In the genomic region with DNA sequence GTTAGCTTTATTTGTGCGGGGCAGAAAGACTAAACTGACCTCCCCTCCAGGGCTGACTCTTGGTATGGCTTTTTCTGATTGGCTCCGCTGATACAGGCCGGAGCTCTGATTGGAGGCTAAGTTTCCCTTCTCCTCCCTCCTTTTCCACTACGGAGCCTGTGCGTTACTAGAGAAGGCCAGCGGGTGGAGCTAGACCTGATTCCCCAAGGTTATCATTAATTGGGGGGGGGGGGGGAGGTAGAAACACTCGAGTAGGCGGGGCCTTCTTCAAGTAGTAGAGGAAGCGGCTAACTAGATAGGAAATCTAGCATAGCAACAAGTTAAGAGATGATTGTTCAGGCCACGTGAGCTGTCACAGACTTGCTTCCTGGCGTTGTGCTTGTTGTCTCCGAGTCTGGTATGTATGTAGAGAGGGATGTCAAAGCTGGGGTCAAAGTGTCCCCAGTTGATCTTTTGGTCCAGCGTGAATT, we compare ENCODE assay signal across 8 mouse cellular contexts. TPM values are rescaled to one million over a fixed set of nuclear protein-coding genes. Genes with fewer than 3 reads are reported as not detected.
A peak's percentile ranks its signal among the peaks of the same experiment; 100 is the strongest.
DNase-seq lines count a peak whose midpoint lies in the region; ATAC-seq and TF ChIP-seq lines count a peak whose summit lies in the region.

No protein-coding gene starts in this region.

- peak; percentile 100 for DNase-seq in MEL (ENCODE audit: low read depth, low spot score)
- DNase-seq in cerebellum, adult 11-12 months, result peak; percentile 73
- peak; percentile 83 for DNase-seq in forebrain, embryonic 14.5 days (ENCODE audit: low spot score)
- peak; percentile 79 for DNase-seq in heart, postnatal 25 days (ENCODE audit: low spot score)
- peak; percentile 92 for DNase-seq in layer of hippocampus, adult 11-12 months (ENCODE audit: low spot score)
- peak; percentile 89 for DNase-seq in liver, postnatal 0 days

- TF ChIP-seq RAD21 in MEL (IDR thresholded peaks at IDR 0.05; ENCODE audit: low read depth, low read length), result no peak

- WGBS in forebrain, embryonic 14.5 days, result under 1% methylated on average over 13 of the region's 13 CpGs
- 2% methylated on average over 13 of the region's 13 CpGs for WGBS in liver, postnatal 0 days (ENCODE audit: insufficient replicate concordance)
- WGBS in neural tube, embryonic 13.5 days, result under 1% methylated on average over 13 of the region's 13 CpGs

- H3K4me2 ChIP-seq in forebrain, embryonic 14.5 days (ENCODE audit: low read length), result peak overlapping the region; percentile 94
- H3K4me2 ChIP-seq in liver, postnatal 0 days (ENCODE audit: low read depth, low read length), result peak overlapping the region; percentile 98
- H3K4me2 ChIP-seq in neural tube, embryonic 13.5 days, result peak overlapping the region; percentile 75

- no peaks in the 10 kb centered on the region for H3K27me3 ChIP-seq in MEL (ENCODE audit: control insufficient read depth in 1 of 2, insufficient read depth in 2 of 2, low read length in 2 of 2)
- peaks cover 62% of the 10 kb centered on the region for H3K27me3 ChIP-seq in forebrain, embryonic 14.5 days (replicated peaks; ENCODE audit: control insufficient read depth, insufficient read depth, low read length)
- peaks cover 44% of the 10 kb centered on the region for H3K27me3 ChIP-seq in liver, postnatal 0 days (ENCODE audit: insufficient read depth, low read length)
- H3K27me3 ChIP-seq in neural tube, embryonic 13.5 days, result peaks cover 98% of the 10 kb centered on the region
- H3K27me3 ChIP-seq in testis, adult 2 months (ENCODE audit: control insufficient read depth, insufficient read depth, low read length), result no peaks in the 10 kb centered on the region; the same call in 1 of the 2 replicates

- TF ChIP-seq POLR2A in MEL (IDR thresholded peaks at IDR 0.05; ENCODE audit: control insufficient read depth in 1 of 2, insufficient read depth in 1 of 2, low read depth in 1 of 2, low read length in 2 of 2, poor library complexity in 1 of 2), result no peak
- TF ChIP-seq POLR2A in testis, adult 2 months (IDR thresholded peaks at IDR 0.05; ENCODE audit: control insufficient read depth, low read depth, low read length), result no peak

- H3K36me3 ChIP-seq in MEL (ENCODE audit: control insufficient read depth in 1 of 2, insufficient read depth in 2 of 2, low read length in 2 of 2), result peaks cover 0 to 17% of the 10 kb centered on the region in 2 experiments; a peak in 2 of 4 replicates
- no peaks in the 10 kb centered on the region for H3K36me3 ChIP-seq in forebrain, embryonic 14.5 days (ENCODE audit: control insufficient read depth, insufficient read depth, low read length)
- H3K36me3 ChIP-seq in liver, postnatal 0 days (replicated peaks; ENCODE audit: insufficient read depth, low read length), result peaks cover 23% of the 10 kb centered on the region
- H3K36me3 ChIP-seq in neural tube, embryonic 13.5 days, result no peaks in the 10 kb centered on the region
- H3K36me3 ChIP-seq in testis, adult 2 months (ENCODE audit: control insufficient read depth, insufficient read depth, low read length), result no peaks in the 10 kb centered on the region

- no peak for TF ChIP-seq EP300 in MEL (IDR thresholded peaks at IDR 0.05; ENCODE audit: low read depth in 1 of 2, low read length in 2 of 2)
- no peak for TF ChIP-seq EP300 in liver, postnatal 0 days (IDR thresholded peaks at IDR 0.05; ENCODE audit: low read depth)

- peak overlapping the region; percentile 55 to 64 for H3K4me3 ChIP-seq in MEL (ENCODE audit: control insufficient read depth in 1 of 2, insufficient read depth in 1 of 2, low read depth in 2 of 2, low read length in 2 of 2)
- peak overlapping the region; percentile 42 for H3K4me3 ChIP-seq in forebrain, embryonic 14.5 days (ENCODE audit: low read depth, low read length)
- peak overlapping the region; percentile 55 for H3K4me3 ChIP-seq in liver, postnatal 0 days (ENCODE audit: low read depth, low read length)
- peak overlapping the region; percentile 43 for H3K4me3 ChIP-seq in neural tube, embryonic 13.5 days
- H3K4me3 ChIP-seq in testis, adult 2 months (ENCODE audit: control insufficient read depth, low read depth, low read length), result peak overlapping the region; percentile 73

- ATAC-seq in forebrain, embryonic 14.5 days, result peak; percentile 47; the same call in 1 of the 2 replicates
- peak; percentile 73 for ATAC-seq in liver, postnatal 0 days
- peak; percentile 45 for ATAC-seq in neural tube, embryonic 13.5 days (ENCODE audit: low read depth)

- no peaks in the 10 kb centered on the region for H3K9me3 ChIP-seq in MEL (replicated peaks; ENCODE audit: insufficient read depth, low read length)
- H3K9me3 ChIP-seq in forebrain, embryonic 14.5 days (replicated peaks; ENCODE audit: control insufficient read depth, low read length), result no peaks in the 10 kb centered on the region
- no peaks in the 10 kb centered on the region for H3K9me3 ChIP-seq in liver, postnatal 0 days (ENCODE audit: low read length)
- no peaks in the 10 kb centered on the region for H3K9me3 ChIP-seq in neural tube, embryonic 13.5 days

- peak in 1 of 3 experiments; percentile 87; a peak in 2 of 6 replicates for TF ChIP-seq CTCF in MEL (IDR thresholded peaks at IDR 0.05 in 2 of 3, conservative IDR thresholded peaks at IDR 0.05 in 1 of 3; ENCODE audit: control insufficient read depth in 1 of 3, insufficient read depth in 1 of 3, low read depth in 2 of 3, low read length in 3 of 3, poor library complexity in 1 of 3, severe bottlenecking in 1 of 3)
- peak; percentile 83 for TF ChIP-seq CTCF in liver, postnatal 0 days (IDR thresholded peaks at IDR 0.05; ENCODE audit: low read depth)
- no peak; the same call in 1 of the 2 replicates for TF ChIP-seq CTCF in testis, adult 2 months (IDR thresholded peaks at IDR 0.05; ENCODE audit: control insufficient read depth, insufficient read depth, insufficient replicate concordance, low read depth, low read length)

- H3K27ac ChIP-seq in MEL (ENCODE audit: control insufficient read depth, low read depth, low read length), result peak overlapping the region; percentile 85
- H3K27ac ChIP-seq in forebrain, embryonic 14.5 days (ENCODE audit: low read depth, low read length), result no peak overlapping the region
- peak overlapping the region; percentile 87 for H3K27ac ChIP-seq in liver, postnatal 0 days (ENCODE audit: low read depth)
- no peak overlapping the region for H3K27ac ChIP-seq in neural tube, embryonic 13.5 days (replicated peaks)
- peak overlapping the region; percentile 33; the same call in 1 of the 2 replicates for H3K27ac ChIP-seq in testis, adult 2 months (ENCODE audit: control insufficient read depth, insufficient read depth, low read depth, low read length)

- H3K79me2 ChIP-seq in MEL (ENCODE audit: control insufficient read depth, insufficient read depth, low read length, poor library complexity), result peaks cover 23% of the 10 kb centered on the region

- peaks cover 14 to 31% of the 10 kb centered on the region in 2 experiments for H3K4me1 ChIP-seq in MEL (ENCODE audit: control insufficient read depth in 1 of 2, insufficient read depth in 2 of 2, low read length in 2 of 2)
- peaks cover 8% of the 10 kb centered on the region for H3K4me1 ChIP-seq in forebrain, embryonic 14.5 days (ENCODE audit: control insufficient read depth, insufficient read depth, low read length)
- H3K4me1 ChIP-seq in liver, postnatal 0 days (ENCODE audit: insufficient read depth), result peaks cover 60% of the 10 kb centered on the region
- H3K4me1 ChIP-seq in neural tube, embryonic 13.5 days (replicated peaks), result peaks cover 67% of the 10 kb centered on the region
- H3K4me1 ChIP-seq in testis, adult 2 months (ENCODE audit: control insufficient read depth, insufficient read depth, low read length), result peaks cover 45% of the 10 kb centered on the region

- intact Hi-C loops in heart, postnatal 25 days (cut with DNase I), result loop anchor here (5.0 kb wide), 1 partner anchor 106 kb away; no protein-coding TSS in a partner anchor

- peak overlapping the region; percentile 73 for H3K9ac ChIP-seq in MEL (ENCODE audit: control insufficient read depth, low read depth, low read length, poor library complexity, severe bottlenecking)
- no peak overlapping the region for H3K9ac ChIP-seq in forebrain, embryonic 14.5 days (ENCODE audit: low read length)
- H3K9ac ChIP-seq in liver, postnatal 0 days (replicated peaks), result peak overlapping the region; percentile 71
- 0 out of 2 replicates have a peak overlapping the region, but pooled peaks have one; percentile 63 for H3K9ac ChIP-seq in neural tube, embryonic 13.5 days

RNA-seq across cellular contexts. Expression of a gene that starts 1.1 kb away (rescaled TPM):
- total RNA-seq in MEL (2012; rRNA removed), result 4.8 TPM in 2 replicates
- 1 to 10 TPM in 1 of 2 experiments, not detected in 1; 9.5 TPM for polyA plus RNA-seq in MEL (2012; ENCODE audit: insufficient read depth in 1 of 2, insufficient read length in 2 of 2, low read depth in 1 of 2, low replicate concordance in 2 of 2, missing spikeins in 1 of 2)
- 0.63 and 1.0 TPM in 2 replicates for polyA plus RNA-seq in forebrain, embryonic 14.5 days (2014; fragmentation: Nextera tagmentation; extraction: Ambion mirVana)
- not detected for total RNA-seq in heart, postnatal 25 days (2021)
- polyA plus RNA-seq in liver, postnatal 0 days (2015; fragmentation: Nextera tagmentation; extraction: Ambion mirVana), result 0.05 and 0.08 TPM in 2 replicates
- polyA plus RNA-seq in neural tube, embryonic 13.5 days (2015; fragmentation: Nextera tagmentation; extraction: Ambion mirVana), result 0.45 and 0.68 TPM in 2 replicates
- polyA plus RNA-seq in testis, adult 2 months (2012; rRNA removed), result 4.0 and 4.2 TPM in 2 replicates

RNA-seq across cellular contexts. Expression of a gene that starts 1.6 kb away (rescaled TPM):
- 259 and 260 TPM in 2 replicates for total RNA-seq in MEL (2012; rRNA removed)
- polyA plus RNA-seq in MEL (2012; ENCODE audit: insufficient read depth in 1 of 2, insufficient read length in 2 of 2, low read depth in 1 of 2, low replicate concordance in 2 of 2, missing spikeins in 1 of 2), result 100 to 1,000 TPM; 193 to 268 TPM
- not detected in 2 replicates for polyA plus RNA-seq in forebrain, embryonic 14.5 days (2014; fragmentation: Nextera tagmentation; extraction: Ambion mirVana)
- under 1 TPM; 0.26 to 0.64 TPM for total RNA-seq in heart, postnatal 25 days (2021)
- polyA plus RNA-seq in liver, postnatal 0 days (2015; fragmentation: Nextera tagmentation; extraction: Ambion mirVana), result 57.7 and 58.5 TPM in 2 replicates
- 0.33 and 0.56 TPM in 2 replicates for polyA plus RNA-seq in neural tube, embryonic 13.5 days (2015; fragmentation: Nextera tagmentation; extraction: Ambion mirVana)
- 0.21 and 0.30 TPM in 2 replicates for polyA plus RNA-seq in testis, adult 2 months (2012; rRNA removed)

RNA-seq across cellular contexts. Expression of a gene that starts 15.0 kb away (rescaled TPM):
- total RNA-seq in MEL (2012; rRNA removed), result 24.4 and 26.0 TPM in 2 replicates
- polyA plus RNA-seq in MEL (2012; ENCODE audit: insufficient read depth in 1 of 2, insufficient read length in 2 of 2, low read depth in 1 of 2, low replicate concordance in 2 of 2, missing spikeins in 1 of 2), result 10 to 100 TPM in 1 of 2 experiments, not detected in 1; 31.0 TPM
- polyA plus RNA-seq in forebrain, embryonic 14.5 days (2014; fragmentation: Nextera tagmentation; extraction: Ambion mirVana), result 2.6 and 3.5 TPM in 2 replicates
- total RNA-seq in heart, postnatal 25 days (2021), result 1 to 10 TPM; 7.7 to 9.6 TPM
- 12.7 and 13.6 TPM in 2 replicates for polyA plus RNA-seq in liver, postnatal 0 days (2015; fragmentation: Nextera tagmentation; extraction: Ambion mirVana)
- 3.9 and 4.8 TPM in 2 replicates for polyA plus RNA-seq in neural tube, embryonic 13.5 days (2015; fragmentation: Nextera tagmentation; extraction: Ambion mirVana)
- polyA plus RNA-seq in testis, adult 2 months (2012; rRNA removed), result 1.8 TPM in 2 replicates

RNA-seq across cellular contexts. Expression of a gene that starts 28.3 kb away (rescaled TPM):
- total RNA-seq in MEL (2012; rRNA removed), result 280 and 282 TPM in 2 replicates
- polyA plus RNA-seq in MEL (2012; ENCODE audit: insufficient read depth in 1 of 2, insufficient read length in 2 of 2, low read depth in 1 of 2, low replicate concordance in 2 of 2, missing spikeins in 1 of 2), result 100 to 1,000 TPM in 1 of 2 experiments, not detected in 1; 474 TPM
- polyA plus RNA-seq in forebrain, embryonic 14.5 days (2014; fragmentation: Nextera tagmentation; extraction: Ambion mirVana), result 118 and 129 TPM in 2 replicates
- total RNA-seq in heart, postnatal 25 days (2021), result 100 to 1,000 TPM; 143 to 144 TPM
- polyA plus RNA-seq in liver, postnatal 0 days (2015; fragmentation: Nextera tagmentation; extraction: Ambion mirVana), result 54.6 and 55.0 TPM in 2 replicates
- 105 and 110 TPM in 2 replicates for polyA plus RNA-seq in neural tube, embryonic 13.5 days (2015; fragmentation: Nextera tagmentation; extraction: Ambion mirVana)
- 45.1 and 51.5 TPM in 2 replicates for polyA plus RNA-seq in testis, adult 2 months (2012; rRNA removed)

RNA-seq across cellular contexts. Expression of a gene that starts 36.1 kb away (rescaled TPM):
- total RNA-seq in MEL (2012; rRNA removed), result 1.1 and 1.5 TPM in 2 replicates
- 1 to 10 TPM in 1 of 2 experiments, not detected in 1; 8.0 TPM for polyA plus RNA-seq in MEL (2012; ENCODE audit: insufficient read depth in 1 of 2, insufficient read length in 2 of 2, low read depth in 1 of 2, low replicate concordance in 2 of 2, missing spikeins in 1 of 2)
- 1.3 and 1.8 TPM in 2 replicates for polyA plus RNA-seq in forebrain, embryonic 14.5 days (2014; fragmentation: Nextera tagmentation; extraction: Ambion mirVana)
- not detected for total RNA-seq in heart, postnatal 25 days (2021)
- polyA plus RNA-seq in liver, postnatal 0 days (2015; fragmentation: Nextera tagmentation; extraction: Ambion mirVana), result 0.51 TPM in 1 of 2 replicates, not detected in the other
- 1.4 and 2.1 TPM in 2 replicates for polyA plus RNA-seq in neural tube, embryonic 13.5 days (2015; fragmentation: Nextera tagmentation; extraction: Ambion mirVana)
- 1.7 and 2.4 TPM in 2 replicates for polyA plus RNA-seq in testis, adult 2 months (2012; rRNA removed)

Comparison
In these comparisons a context has a peak if more than half of its experiments do, and no peak if none do; other contexts are left out.
1. H3K27ac ChIP-seq: peak in MEL (single experiment), liver, postnatal 0 days (single experiment) and testis, adult 2 months (single experiment); none in forebrain, embryonic 14.5 days (single experiment) and neural tube, embryonic 13.5 days (single experiment).
2. RNA of a gene that starts 1.6 kb away (polyA plus RNA-seq): 193 to 268 TPM in MEL and 57.7 to 58.5 TPM in liver, postnatal 0 days; 0.33 to 0.56 TPM in neural tube, embryonic 13.5 days, 0.21 to 0.30 TPM in testis, adult 2 months and not detected in forebrain, embryonic 14.5 days; every median in the first group is over 10 times any median in the second.
3. Peak in every context shown above with its lines, with median percentiles within 50 percentile points of each other: DNase-seq, H3K4me3 ChIP-seq, ATAC-seq and H3K4me2 ChIP-seq.